Mouse (Mus musculus): ENCODE data around the gene Csnk1d.

GRCm38 (mm10) chr11:120948328-120948727 is 42.8 kb downstream of the Csnk1d start, which contains the start of gene Slc16a3:
- no peak for TF ChIP-seq CTCF (IDR thresholded peaks at IDR 0.05; ENCODE audit: low read depth)
- no peak for TF ChIP-seq EP300 (IDR thresholded peaks at IDR 0.05; ENCODE audit: low read depth)

Measured in liver, embryonic 14.5 days (tissue).